Mouse (Mus musculus): Measurements from ENCODE around the gene Sardh.
A peak's percentile ranks its signal among the peaks of the same experiment; 100 is the strongest.

Gene Sardh

DNA sequence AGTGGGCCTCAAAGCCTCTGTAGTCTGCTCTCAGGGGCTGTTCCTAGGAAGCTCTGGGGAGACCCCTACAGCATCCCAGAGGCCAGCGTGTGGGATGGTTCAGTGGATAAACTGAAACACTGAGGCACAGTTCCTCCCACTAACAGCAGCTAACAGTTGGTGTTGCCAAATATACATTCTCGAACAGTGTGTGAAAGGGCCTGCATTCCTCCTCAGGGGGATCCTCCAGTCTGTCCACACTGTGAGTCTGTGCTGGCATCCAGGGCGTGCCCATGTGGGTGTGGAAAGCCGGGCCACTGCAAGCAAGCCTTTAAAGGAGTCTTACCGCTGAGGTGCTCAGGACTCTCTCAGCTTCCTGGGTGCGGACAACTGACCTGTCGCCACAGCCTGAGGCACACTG lies 21.6 kb downstream of the Sardh start:
- peak; percentile 56 for ATAC-seq (ENCODE audit: low TSS enrichment)

GRCm38 (mm10) chr2:27223012-27223421 lies 25.1 kb downstream of the Sardh start:
- peak; percentile 68 for ATAC-seq (ENCODE audit: low TSS enrichment)

- no peak for ATAC-seq (ENCODE audit: low TSS enrichment)
Observed at GRCm38 (mm10) chr2:27218569-27218968, 29.6 kb downstream of the Sardh start.

GRCm38 (mm10) chr2:27218121-27218544 lies 30.0 kb downstream of the Sardh start:
- ATAC-seq (ENCODE audit: low TSS enrichment) = 0 out of 2 replicates have a peak, but pooled peaks have one; percentile 11

- ATAC-seq (ENCODE audit: low TSS enrichment) = no peak
Observed at GRCm38 (mm10) chr2:27215537-27215936, 32.6 kb downstream of the Sardh start.

- ATAC-seq (ENCODE audit: low TSS enrichment) = peak; percentile 79
Observed at GRCm38 (mm10) chr2:27211966-27212893, 35.9 kb downstream of the Sardh start.

GRCm38 (mm10) chr2:27210676-27211210 lies 37.4 kb downstream of the Sardh start:
- ATAC-seq (ENCODE audit: low TSS enrichment) = no peak

GRCm38 (mm10) chr2:27210255-27210654 lies 37.9 kb downstream of the Sardh start:
- no peak for ATAC-seq (ENCODE audit: low TSS enrichment)

- no peak for ATAC-seq (ENCODE audit: low TSS enrichment)
Observed at GRCm38 (mm10) chr2:27209816-27210215, 38.3 kb downstream of the Sardh start.

- no peak for ATAC-seq (ENCODE audit: low TSS enrichment)
Observed at GRCm38 (mm10) chr2:27209370-27209769, 38.8 kb downstream of the Sardh start.

- no peak for ATAC-seq (ENCODE audit: low TSS enrichment)
Observed at GRCm38 (mm10) chr2:27207126-27207525, 41.0 kb downstream of the Sardh start.

GRCm38 (mm10) chr2:27206128-27206797 lies 41.9 kb downstream of the Sardh start:
- no peak for ATAC-seq (ENCODE audit: low TSS enrichment)

DNA sequence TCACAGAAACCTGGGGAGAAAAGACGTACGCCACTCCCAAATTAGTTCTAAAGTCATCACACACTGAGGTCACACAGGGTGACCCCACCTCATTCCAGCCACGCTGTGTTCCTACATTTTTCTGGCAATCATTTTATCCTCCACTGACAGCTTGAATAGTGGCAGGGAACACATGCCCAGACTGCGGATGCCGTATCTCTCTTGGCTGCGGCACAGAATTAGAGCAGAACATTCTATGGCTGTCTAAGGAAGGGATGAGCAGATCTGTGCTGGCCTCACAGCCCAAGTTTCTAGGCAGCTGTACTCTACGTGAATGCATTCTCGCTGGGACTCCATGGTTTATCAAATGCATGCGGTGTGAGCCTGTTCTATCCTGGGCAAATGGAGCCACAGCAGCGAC lies 42.5 kb downstream of the Sardh start:
- peak; percentile 82 for ATAC-seq (ENCODE audit: low TSS enrichment)

DNA sequence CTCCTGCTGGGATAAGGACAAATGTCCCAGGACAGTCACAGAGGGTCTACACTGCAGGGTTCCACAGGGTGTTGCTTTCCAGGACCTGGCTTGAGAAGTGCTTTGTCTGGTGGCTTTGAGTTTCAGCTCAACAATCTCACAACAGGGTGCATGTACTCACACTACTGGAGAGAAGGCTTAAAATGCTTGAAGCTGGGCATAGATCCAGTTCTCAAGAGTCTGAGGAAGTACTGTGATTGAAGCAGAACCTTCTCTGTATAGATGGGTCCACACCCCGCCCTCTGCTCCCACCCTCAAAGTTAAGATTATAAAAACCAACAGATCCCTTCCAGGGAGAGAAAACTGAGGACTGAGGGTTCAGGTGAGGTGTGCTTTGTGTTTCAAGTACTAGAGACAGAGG lies 47.6 kb downstream of the Sardh start:
- no peak for ATAC-seq (ENCODE audit: low TSS enrichment)

DNA sequence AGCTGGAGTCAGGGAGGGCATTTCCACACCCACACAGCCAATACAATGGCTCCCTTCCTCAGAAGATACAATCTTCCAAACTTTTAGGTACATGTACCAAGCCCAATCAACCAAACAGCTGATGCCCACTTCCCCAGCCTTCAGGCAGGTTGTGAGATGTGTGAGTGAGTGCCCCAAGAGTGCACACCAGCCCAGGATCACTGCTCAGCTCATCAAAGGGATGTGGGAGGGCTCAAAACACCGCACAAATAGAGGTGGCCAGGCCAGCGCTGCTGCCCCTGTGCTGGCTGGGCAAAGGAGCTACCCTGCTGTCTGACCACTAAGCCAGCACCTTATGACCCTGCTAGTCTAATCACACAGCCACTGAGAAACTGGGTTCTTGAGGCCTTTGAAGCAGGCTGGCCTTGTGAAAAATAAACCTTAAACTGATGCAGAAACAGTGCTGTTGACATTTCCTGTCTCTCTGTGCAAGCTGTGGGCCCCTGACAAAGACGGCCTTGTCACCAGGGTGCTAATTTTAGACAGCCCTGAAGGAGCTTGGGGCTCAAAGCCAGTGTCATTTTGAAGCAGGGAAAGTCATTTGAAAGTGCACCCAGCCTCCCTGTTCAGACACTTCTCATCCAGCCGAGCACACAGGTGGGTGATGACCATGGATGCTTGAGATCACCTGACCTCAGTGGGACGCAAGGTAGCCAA lies 49.4 kb downstream of the Sardh start:
- ATAC-seq (ENCODE audit: low TSS enrichment) = no peak

- no peak for ATAC-seq (ENCODE audit: low TSS enrichment)
Observed at GRCm38 (mm10) chr2:27189994-27190393, 58.1 kb downstream of the Sardh start.

- ATAC-seq (ENCODE audit: low TSS enrichment) = no peak
Observed at GRCm38 (mm10) chr2:27187531-27187930, 60.6 kb downstream of the Sardh start.

DNA sequence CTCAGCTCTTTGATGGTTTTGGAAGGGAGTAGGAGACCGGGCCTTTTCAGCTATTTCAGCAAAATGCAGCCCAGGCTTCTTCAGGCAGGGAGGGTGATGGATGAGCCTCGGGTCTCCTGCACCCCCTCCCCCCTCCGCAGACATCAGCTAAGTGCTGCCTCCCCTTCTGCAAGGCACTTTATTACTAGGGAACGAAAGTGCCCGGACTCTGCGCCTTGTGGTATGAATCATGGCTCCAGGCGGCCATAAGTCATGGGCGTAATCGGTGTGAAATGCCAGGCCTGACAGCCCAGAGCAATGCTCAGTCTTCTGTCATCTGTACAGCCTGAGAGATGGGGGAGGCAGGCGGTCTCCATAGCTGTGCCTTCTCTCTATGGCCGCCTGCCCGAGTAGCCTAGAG lies 64.4 kb downstream of the Sardh start:
- ATAC-seq (ENCODE audit: low TSS enrichment) = no peak

GRCm38 (mm10) chr2:27181907-27182306 lies 66.2 kb downstream of the Sardh start:
- no peak for ATAC-seq (ENCODE audit: low TSS enrichment)

DNA sequence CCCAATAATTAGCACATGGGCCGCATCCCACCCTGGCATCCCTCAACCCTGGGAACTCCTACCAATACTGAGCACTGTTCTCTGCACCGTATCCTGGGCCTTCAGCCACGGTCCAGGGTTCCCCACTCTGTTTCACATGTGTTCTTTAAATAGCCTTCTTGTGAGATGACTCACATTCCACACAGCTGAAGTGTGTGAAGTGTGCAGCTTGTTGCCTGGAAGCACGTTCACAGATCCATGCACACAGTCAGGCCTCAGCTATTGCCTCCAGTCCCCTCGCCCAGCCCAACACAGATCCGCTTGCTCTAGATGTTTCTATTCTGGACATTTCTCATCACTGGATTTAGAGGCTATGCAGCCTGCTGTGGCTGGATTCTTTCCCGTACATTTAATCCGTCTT lies 69.0 kb downstream of the Sardh start:
- ATAC-seq (ENCODE audit: low TSS enrichment) = peak; percentile 73; the same call in 1 of the 2 replicates

GRCm38 (mm10) chr2:27175696-27176267 lies 72.4 kb downstream of the Sardh start:
- no peak for ATAC-seq (ENCODE audit: low TSS enrichment)

- no peak for ATAC-seq (ENCODE audit: low TSS enrichment)
Observed at GRCm38 (mm10) chr2:27174242-27174641, 73.9 kb downstream of the Sardh start.

All from frontal cortex, adult (tissue).